Mouse (Mus musculus): Measurements from ENCODE around the gene Pip4k2c.

DNA sequence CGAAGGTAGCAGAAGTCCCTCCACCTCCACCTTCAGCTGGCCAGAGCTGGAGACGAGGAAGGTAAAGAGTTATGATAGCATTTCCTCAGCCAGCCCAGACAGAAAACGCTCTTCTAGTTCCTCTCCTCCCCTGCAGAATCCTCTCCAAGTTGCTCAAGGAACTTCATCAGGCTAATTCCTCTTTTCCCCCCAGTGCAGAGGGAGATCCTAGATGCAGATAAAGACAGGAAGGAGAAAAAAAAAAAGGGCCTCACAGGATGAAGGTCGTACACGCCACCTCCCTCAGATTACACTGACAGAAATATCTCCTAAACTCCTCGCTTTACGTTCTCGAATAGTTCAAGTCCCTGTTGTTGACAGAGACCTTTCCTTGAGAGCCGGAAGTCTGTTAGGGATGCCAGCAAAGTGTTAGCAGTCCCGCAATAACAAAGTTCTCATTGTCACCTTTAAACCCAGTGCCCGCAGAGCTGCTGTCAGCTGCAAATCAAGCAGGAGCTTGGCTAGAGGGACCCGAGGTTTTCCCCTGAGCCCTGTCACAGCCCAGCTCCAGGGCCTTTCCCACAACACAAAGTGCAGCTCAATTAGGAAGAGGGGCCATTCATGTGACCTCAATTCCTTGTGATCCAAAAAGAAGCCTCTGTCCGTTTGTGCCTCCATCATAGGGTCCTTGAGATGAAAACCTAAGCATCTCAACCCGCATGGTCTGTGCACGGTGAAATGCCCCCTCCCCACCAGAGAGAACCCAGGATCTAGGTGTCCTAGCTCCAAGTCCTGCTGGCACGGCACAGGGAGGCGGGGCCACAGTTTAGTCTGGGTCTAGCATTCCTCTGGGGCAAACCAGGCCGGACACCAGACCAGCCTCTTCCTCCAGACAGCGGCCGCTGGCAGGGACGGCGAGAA lies 16.7 kb downstream of the Pip4k2c start:
- TF ChIP-seq GATA1 (IDR thresholded peaks at IDR 0.05; ENCODE audit: borderline replicate concordance, low read length) (no peak), GATA2 (IDR thresholded peaks at IDR 0.05; ENCODE audit: borderline replicate concordance, low read depth, low read length) (no peak), CTCF (IDR thresholded peaks at IDR 0.05; ENCODE audit: low read depth, low read length) (no peak), TAL1 (conservative IDR thresholded peaks at IDR 0.05; ENCODE audit: low read depth, low read length) (no peak)

All from G1E (cell line).